Mouse (Mus musculus) stomach, adult 2 months (tissue): ENCODE results near the gene Trmt44. TPM values are rescaled to one million over a fixed set of nuclear protein-coding genes. Genes with fewer than 3 reads are reported as not detected.

ENCODE experiments used
- polyA plus RNA-seq: library from polyadenylated mRNA; depleted of rRNA; stranded (reverse); fragments of >200 nt; gene quantifications from 2 replicates; pipeline ENCODE4 v1.2.3, GENCODE M21; 2012; rRNA removed

Trmt44 gene
- polyA plus RNA-seq: 1.5 and 2.1 TPM in 2 replicates

DNA sequence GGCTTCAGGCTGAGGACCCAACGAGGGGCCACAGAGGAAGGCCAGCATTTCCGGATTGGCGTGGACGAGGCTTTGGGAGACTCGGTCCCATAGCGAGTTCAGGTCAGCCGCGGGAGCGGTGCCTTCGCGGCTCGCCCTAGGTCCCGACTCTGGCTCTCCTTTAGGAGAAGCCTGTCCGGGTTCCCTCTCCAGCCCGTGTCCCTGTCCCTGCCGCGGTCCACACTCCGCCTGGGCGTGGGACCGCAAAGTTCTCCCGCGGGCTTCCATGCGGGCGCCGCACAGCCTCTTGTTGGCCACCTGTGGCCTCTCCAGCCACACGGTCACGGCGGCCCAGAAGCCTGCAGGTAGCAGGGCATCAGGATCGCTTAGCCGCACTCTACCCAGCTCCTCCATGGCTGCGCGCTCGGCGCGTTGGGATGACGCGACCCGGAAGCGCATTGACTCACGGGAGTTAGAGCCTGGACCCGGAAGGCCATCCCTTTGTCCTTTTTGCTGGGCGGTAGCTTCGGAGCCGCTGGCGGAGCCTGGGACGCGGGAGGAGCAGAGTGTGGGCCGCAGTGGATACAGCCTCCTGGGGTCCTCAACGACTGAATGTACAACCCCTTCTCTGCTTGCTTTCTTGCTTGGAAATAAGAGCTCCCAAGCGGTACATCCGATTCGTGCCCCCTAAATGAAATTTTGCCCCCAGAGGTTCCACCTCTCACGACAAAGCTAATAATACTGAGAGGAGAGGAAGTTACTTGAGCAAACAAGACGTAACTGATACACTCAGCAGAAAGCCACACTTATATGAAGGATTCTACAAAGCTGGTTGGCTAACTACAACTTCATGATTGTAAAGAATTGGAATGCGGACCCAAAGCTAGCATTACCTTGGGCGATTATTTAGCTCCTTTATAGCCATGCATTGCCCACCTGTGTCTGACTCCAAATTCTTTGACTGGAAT lies at the start of gene Trmt44:
Trmt44 (minus strand) TSS at position 418 of the 947 bp plus-strand sequence.

GRCm38 (mm10) chr5:35582445-35583220 lies 7.8 kb upstream of the Trmt44 start, which contains the start of gene Acox3:
Gene Acox3, plus strand, starts transcription at chr5:35583040.

GRCm38 (mm10) chr5:35525469-35526123 lies 49.3 kb downstream of the Trmt44 start, which contains the start of gene Cpz:
Gene Cpz, minus strand, starts transcription at chr5:35525698.

Other genes with a start within 250 kb of the Trmt44 start
- not detected in 2 replicates for gene Hmx1, start 186.0 kb downstream of the Trmt44 start, polyA plus RNA-seq
- 2.4 and 3.0 TPM in 2 replicates for gene Cpz, start 49.4 kb downstream of the Trmt44 start, polyA plus RNA-seq
- gene Acox3, start 8.0 kb upstream of the Trmt44 start, polyA plus RNA-seq: 10.8 and 13.8 TPM in 2 replicates
- gene Htra3, start 104.7 kb upstream of the Trmt44 start, polyA plus RNA-seq: 51.9 and 80.2 TPM in 2 replicates
- 3.9 and 5.3 TPM in 2 replicates for gene Sh3tc1, start 164.9 kb upstream of the Trmt44 start, polyA plus RNA-seq
- 4.3 and 5.8 TPM in 2 replicates for gene Ablim2, start 182.8 kb upstream of the Trmt44 start, polyA plus RNA-seq